Mouse (Mus musculus) heart, embryonic 16.5 days (tissue): ENCODE data around the gene Kif6. TPM values are rescaled to one million over a fixed set of nuclear protein-coding genes. Genes with fewer than 3 reads are reported as not detected.

Experiments used
- ATAC-seq: fragments of 200-750 bp; cut with Nextera tagmentation; replicated peaks from 2 replicates; pipeline ENCODE4 v1.8.0; 2017; ENCODE audit warnings: moderate number of reproducible peaks; ENCODE audit not compliant: insufficient read depth, low FRiP score; ENCODE audit errors: extremely low read depth
- H3K27ac ChIP-seq: fragments of 300-500 bp; sonication (generic); 2 replicates; pipeline ENCODE4 v1.5.1; 2014; ENCODE audit warnings: mild to moderate bottlenecking, low read length, control low read depth, moderate library complexity
- H3K27me3 ChIP-seq: fragments of 300-500 bp; sonication (generic); 2 replicates; pipeline ENCODE4 v1.6.1; 2014; ENCODE audit warnings: low read length, mixed read lengths; ENCODE audit not compliant: control insufficient read depth, insufficient read depth
- H3K36me3 ChIP-seq: fragments of 300-500 bp; sonication (generic); 2 replicates; pipeline ENCODE4 v1.6.1; 2014; ENCODE audit not compliant: control insufficient read depth, insufficient read depth
- H3K4me1 ChIP-seq: fragments of 300-500 bp; sonication (generic); 2 replicates; pipeline ENCODE4 v1.6.1; 2014; ENCODE audit warnings: low read length, mixed read lengths; ENCODE audit not compliant: control insufficient read depth, insufficient read depth
- H3K4me2 ChIP-seq: fragments of 300-500 bp; sonication (generic); 2 replicates; pipeline ENCODE4 v1.6.1; 2014; ENCODE audit warnings: low read depth, mild to moderate bottlenecking, control low read depth, low read length
- H3K4me3 ChIP-seq: fragments of 300-500 bp; sonication (generic); 2 replicates; pipeline ENCODE4 v1.5.1; 2014; ENCODE audit warnings: mild to moderate bottlenecking, control low read depth, low read length
- H3K9ac ChIP-seq: fragments of 300-500 bp; sonication (generic); 2 replicates; pipeline ENCODE4 v1.6.1; 2014; ENCODE audit warnings: low read length, control low read depth
- H3K9me3 ChIP-seq: fragments of 300-500 bp; sonication (generic); replicated peaks from 2 replicates; pipeline ENCODE4 v1.6.1; 2016; ENCODE audit warnings: low read length; ENCODE audit not compliant: control insufficient read depth
- WGBS: fragments of 180-500 bp; shearing (Covaris S2); extraction: QIAGEN DNeasy Blood & Tissue Kit; methylation state at CpG from one replicate; pipeline ENCODE4 v1.1.7; 2014; 5-methylcytosine and 5-hydroxymethylcytosine counted together
- polyA plus RNA-seq: library from polyadenylated mRNA; unstranded; fragments of >200 nt; fragmentation: Nextera tagmentation; extraction: Ambion mirVana; gene quantifications from 2 replicates; pipeline ENCODE4 v1.2.1, GENCODE M21; 2015

Gene Kif6
- polyA plus RNA-seq, 1 experiment from 2014 or later: 2.7 TPM

GRCm38 (mm10) chr17:49675629-49676028, 60.7 kb downstream of the Kif6 start:
- peaks cover 3% of the 10 kb centered on the region; the same call in 1 of the 2 replicates for H3K9me3 ChIP-seq
- H3K36me3 ChIP-seq: no peaks in the 10 kb centered on the region
- 0 out of 2 replicates have a peak, but pooled peaks cover 3% of the 10 kb centered on the region for H3K4me1 ChIP-seq
- no peak overlapping the region for H3K9ac ChIP-seq
- H3K27me3 ChIP-seq: no peaks in the 10 kb centered on the region
- no peak overlapping the region for H3K27ac ChIP-seq
- WGBS: 83% methylated on average over 4 of the region's 4 CpGs
- H3K4me3 ChIP-seq: no peak overlapping the region
- ATAC-seq: no peak
- H3K4me2 ChIP-seq: no peak overlapping the region

DNA sequence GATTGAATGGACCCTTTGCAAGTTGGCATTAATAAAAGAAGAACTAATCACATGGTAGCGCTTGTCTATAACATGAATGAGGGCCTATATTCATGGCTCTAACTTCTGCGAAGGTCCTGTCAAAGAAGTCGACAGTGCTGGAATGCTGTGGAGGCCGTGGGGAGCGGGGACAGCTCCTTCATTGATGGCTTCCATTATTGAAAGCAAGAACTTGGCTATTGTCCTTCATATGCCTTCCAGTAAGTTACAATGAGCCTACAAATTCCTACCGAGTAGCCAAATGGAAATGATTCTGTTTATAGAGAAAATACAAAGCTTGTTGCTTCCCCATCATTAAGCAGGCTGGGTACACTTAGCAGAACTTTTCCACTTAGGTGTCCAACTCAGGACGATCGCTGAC, 66.5 kb downstream of the Kif6 start:
- Histone ChIP-seq H3K27me3 (no peaks in the 10 kb centered on the region), H3K4me1 (no peaks in the 10 kb centered on the region), H3K27ac (no peak overlapping the region), H3K4me2 (no peak overlapping the region), H3K9me3 (no peaks in the 10 kb centered on the region), H3K9ac (no peak overlapping the region), H3K36me3 (no peaks in the 10 kb centered on the region), H3K4me3 (no peak overlapping the region)
- ATAC-seq: no peak
- 77% methylated on average over 8 of the region's 8 CpGs for WGBS

DNA sequence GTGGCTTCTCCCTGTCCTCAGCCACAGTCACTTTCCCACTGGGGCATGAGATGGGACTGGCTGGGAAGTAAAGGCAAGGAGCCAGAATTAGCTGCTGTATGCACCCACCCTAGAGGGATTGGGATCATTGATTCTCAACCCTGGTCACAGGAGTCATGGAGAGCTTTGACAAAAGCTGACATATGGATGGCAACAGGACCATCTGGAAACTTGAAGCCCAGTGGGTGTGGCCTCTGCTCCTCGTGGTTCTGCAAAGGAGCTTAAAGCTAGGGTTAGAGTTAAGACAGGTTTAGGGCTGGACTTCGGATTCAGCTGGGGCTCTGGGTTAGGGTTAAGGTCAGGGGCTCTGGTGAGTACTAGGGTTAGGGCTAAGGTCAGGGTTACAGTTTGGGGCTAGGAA, 69.2 kb downstream of the Kif6 start:
- no peaks in the 10 kb centered on the region for H3K9me3 ChIP-seq
- H3K4me3 ChIP-seq: no peak overlapping the region
- H3K4me1 ChIP-seq: no peaks in the 10 kb centered on the region
- H3K27ac ChIP-seq: no peak overlapping the region
- H3K27me3 ChIP-seq: no peaks in the 10 kb centered on the region
- no peak overlapping the region for H3K4me2 ChIP-seq
- ATAC-seq: no peak
- 15% methylated on average over 2 of the region's 2 CpGs for WGBS
- H3K9ac ChIP-seq: no peak overlapping the region
- no peaks in the 10 kb centered on the region for H3K36me3 ChIP-seq

GRCm38 (mm10) chr17:49690607-49691454, 75.9 kb downstream of the Kif6 start:
- WGBS: 27% methylated on average over 10 of the region's 10 CpGs
- ATAC-seq: peak; percentile 72
- Histone ChIP-seq H3K4me1 (peaks cover 5% of the 10 kb centered on the region), H3K4me2 (peak overlapping the region; percentile 33), H3K4me3 (no peak overlapping the region), H3K9me3 (no peaks in the 10 kb centered on the region), H3K36me3 (no peaks in the 10 kb centered on the region), H3K27ac (peak overlapping the region; percentile 66), H3K9ac (no peak overlapping the region), H3K27me3 (no peaks in the 10 kb centered on the region)

GRCm38 (mm10) chr17:49691455-49691805, 76.5 kb downstream of the Kif6 start:
- no peaks in the 10 kb centered on the region for H3K36me3 ChIP-seq
- H3K27me3 ChIP-seq: no peaks in the 10 kb centered on the region
- H3K9ac ChIP-seq: peak overlapping the region; percentile 3; the same call in 1 of the 2 replicates
- whole genome bisulfite sequencing: 35% methylated on average over 9 of the region's 9 CpGs
- no peak overlapping the region for H3K4me3 ChIP-seq
- peak overlapping the region; percentile 66 for H3K27ac ChIP-seq
- H3K4me2 ChIP-seq: peak overlapping the region; percentile 33; the same call in 1 of the 2 replicates
- peaks cover 5% of the 10 kb centered on the region for H3K4me1 ChIP-seq
- no peaks in the 10 kb centered on the region for H3K9me3 ChIP-seq
- peak; percentile 75 for ATAC-seq

- 80% methylated on average over 5 of the region's 5 CpGs for WGBS
- ATAC-seq: no peak
- H3K27me3 ChIP-seq: no peaks in the 10 kb centered on the region
- H3K9ac ChIP-seq: no peak overlapping the region
- H3K9me3 ChIP-seq: no peaks in the 10 kb centered on the region
- H3K4me1 ChIP-seq: peaks cover 5% of the 10 kb centered on the region
- H3K27ac ChIP-seq: no peak overlapping the region
- no peaks in the 10 kb centered on the region for H3K36me3 ChIP-seq
- H3K4me2 ChIP-seq: no peak overlapping the region
- no peak overlapping the region for H3K4me3 ChIP-seq
Observed at GRCm38 (mm10) chr17:49693206-49693605, 78.3 kb downstream of the Kif6 start.

DNA sequence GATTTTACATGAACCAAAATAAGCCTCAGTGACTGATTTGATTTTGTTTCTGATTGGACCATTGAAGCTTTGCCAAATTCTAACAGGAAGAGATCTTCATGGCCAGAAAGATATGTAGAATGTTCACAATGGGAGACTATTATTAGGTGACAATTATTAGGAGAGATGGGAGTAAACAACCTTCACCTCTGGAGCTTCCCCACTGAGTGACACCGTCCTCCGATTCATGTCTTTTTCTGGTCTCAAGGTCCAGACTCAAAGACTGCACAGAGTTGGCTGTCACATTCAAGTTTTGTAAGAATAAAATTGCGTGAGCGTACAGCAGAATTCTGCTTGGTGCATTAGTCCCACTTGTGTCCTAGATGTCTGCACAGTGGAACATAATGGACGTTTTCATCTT, 82.3 kb downstream of the Kif6 start:
- Histone ChIP-seq H3K36me3 (no peaks in the 10 kb centered on the region), H3K9ac (no peak overlapping the region), H3K4me3 (no peak overlapping the region), H3K27ac (no peak overlapping the region), H3K27me3 (no peaks in the 10 kb centered on the region), H3K9me3 (no peaks in the 10 kb centered on the region), H3K4me1 (no peaks in the 10 kb centered on the region), H3K4me2 (no peak overlapping the region)
- 81% methylated on average over 5 of the region's 5 CpGs for WGBS
- no peak for ATAC-seq

- H3K36me3 ChIP-seq: no peaks in the 10 kb centered on the region
- no peak overlapping the region for H3K27ac ChIP-seq
- no peaks in the 10 kb centered on the region for H3K9me3 ChIP-seq
- H3K4me2 ChIP-seq: no peak overlapping the region
- no peak overlapping the region for H3K9ac ChIP-seq
- 68% methylated on average over 12 of the region's 12 CpGs for WGBS
- H3K4me1 ChIP-seq: no peaks in the 10 kb centered on the region
- H3K4me3 ChIP-seq: no peak overlapping the region
- no peak for ATAC-seq
- H3K27me3 ChIP-seq: no peaks in the 10 kb centered on the region
Observed at GRCm38 (mm10) chr17:49703492-49704249, 88.7 kb downstream of the Kif6 start.

GRCm38 (mm10) chr17:49709192-49709591, 94.3 kb downstream of the Kif6 start:
- H3K4me3 ChIP-seq: no peak overlapping the region
- H3K36me3 ChIP-seq: no peaks in the 10 kb centered on the region
- WGBS: 76% methylated on average over 2 of the region's 2 CpGs
- H3K27ac ChIP-seq: no peak overlapping the region
- no peak overlapping the region for H3K9ac ChIP-seq
- H3K4me2 ChIP-seq: no peak overlapping the region
- no peaks in the 10 kb centered on the region for H3K9me3 ChIP-seq
- ATAC-seq: no peak
- H3K4me1 ChIP-seq: no peaks in the 10 kb centered on the region
- H3K27me3 ChIP-seq: no peaks in the 10 kb centered on the region
